Mouse (Mus musculus) liver, postnatal 0 days (tissue): ENCODE results near the gene Chpf.

Source experiments
- CTCF ChIP-seq: sonication (generic); IDR thresholded peaks from 2 replicates; pipeline ENCODE4 v1.5.1; 2016; ENCODE audit warnings: antibody characterized with exemption, low read depth
- EP300 ChIP-seq: IDR thresholded peaks from 2 replicates; pipeline ENCODE4 v1.6.1; 2016; ENCODE audit warnings: antibody characterized with exemption, low read depth, mild to moderate bottlenecking

DNA sequence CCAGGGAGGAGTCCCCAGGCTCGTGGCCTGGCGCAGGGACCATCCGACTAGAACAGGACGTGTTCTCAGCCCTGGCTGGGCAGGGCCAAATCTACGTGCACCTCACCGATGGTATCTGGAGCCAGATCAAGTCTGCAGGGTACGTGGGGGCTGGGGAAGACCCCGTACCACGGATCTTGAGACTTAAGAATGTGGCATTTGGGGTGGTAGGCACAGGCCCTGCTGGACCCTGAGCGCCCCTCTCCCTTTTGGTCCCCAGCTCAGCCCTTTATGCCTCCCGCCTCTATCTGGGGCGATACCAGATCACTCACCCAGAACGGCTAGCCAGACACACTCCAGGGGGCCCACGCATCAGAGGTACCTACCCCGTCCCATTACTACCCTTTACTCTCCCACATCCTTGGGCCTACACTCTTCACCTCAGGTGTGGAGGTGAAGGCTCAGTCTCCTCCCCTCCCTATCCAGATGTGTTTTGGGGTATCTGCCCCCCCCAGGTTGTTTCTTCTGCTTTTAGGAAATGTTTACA is 37.6 kb downstream of the Chpf start:
- TF ChIP-seq EP300 (no peak), CTCF (no peak)
